Mouse (Mus musculus) ovary, postnatal 10 days (tissue): ENCODE data around the gene Grid2ip.

ENCODE experiments used
- DNase-seq: peaks from one replicate; pipeline ENCODE4 v3.0.0; 2022; ENCODE audit warnings: low spot score

The Grid2ip gene

GRCm38 (mm10) chr5:143410841-143411395 lies 53.8 kb downstream of the Grid2ip start:
- no peak for DNase-seq

- DNase-seq = no peak
These were observed 64.3 kb downstream of the Grid2ip start for GRCm38 (mm10) chr5:143421484-143421883.

GRCm38 (mm10) chr5:143422990-143423389 lies 65.9 kb downstream of the Grid2ip start:
- no peak for DNase-seq

GRCm38 (mm10) chr5:143423899-143424519 lies 66.9 kb downstream of the Grid2ip start:
- no peak for DNase-seq

- peak; percentile 16 for DNase-seq
These were observed 77.3 kb downstream of the Grid2ip start for GRCm38 (mm10) chr5:143434421-143434820.

GRCm38 (mm10) chr5:143441298-143441697 lies 84.2 kb downstream of the Grid2ip start:
- DNase-seq = no peak

GRCm38 (mm10) chr5:143441753-143442152 lies 84.6 kb downstream of the Grid2ip start:
- DNase-seq = no peak
